Mouse (Mus musculus) left cerebral cortex, adult 11 months (tissue): Measurements from ENCODE around the gene Olfr1128.
"Not testable (repeated sequence)": the region's sequence is repeated elsewhere in the genome, so short reads cannot be mapped to it uniquely, and the experiment has no call there.

ENCODE experiments used
- DNase-seq: peaks from one replicate; pipeline ENCODE4 v3.0.0; 2022; ENCODE audit warnings: low spot score

Gene Olfr1128

GRCm38 (mm10) chr2:87545442-87545841 lies at the start of gene Olfr1128:
Gene Olfr1128 (minus strand): TSS chr2:87545542.
- no peak for DNase-seq

DNA sequence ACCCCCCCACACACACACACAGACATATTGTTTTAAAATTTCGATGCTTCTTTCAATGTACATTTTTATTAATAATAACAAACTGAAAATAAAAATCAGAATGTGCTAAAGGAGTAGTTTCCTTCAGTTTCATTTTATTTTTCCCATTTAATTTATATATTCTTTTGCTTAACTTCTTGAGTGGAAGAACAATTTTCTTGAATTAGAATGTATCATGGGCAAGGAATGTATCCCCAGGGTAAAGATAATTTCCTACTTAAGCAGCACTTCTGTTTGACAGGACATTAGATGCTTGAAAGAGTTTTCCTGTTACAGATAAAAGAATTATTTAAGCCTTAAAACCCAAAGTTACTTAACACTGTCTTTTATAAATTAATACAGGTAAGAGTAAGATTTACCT lies 28.3 kb upstream of the Olfr1128 start, which contains the start of gene Olfr1129:
Gene Olfr1129 (plus strand): TSS at position 301 of the 400 bp plus-strand sequence.
- not testable (repeated sequence) for DNase-seq

DNA sequence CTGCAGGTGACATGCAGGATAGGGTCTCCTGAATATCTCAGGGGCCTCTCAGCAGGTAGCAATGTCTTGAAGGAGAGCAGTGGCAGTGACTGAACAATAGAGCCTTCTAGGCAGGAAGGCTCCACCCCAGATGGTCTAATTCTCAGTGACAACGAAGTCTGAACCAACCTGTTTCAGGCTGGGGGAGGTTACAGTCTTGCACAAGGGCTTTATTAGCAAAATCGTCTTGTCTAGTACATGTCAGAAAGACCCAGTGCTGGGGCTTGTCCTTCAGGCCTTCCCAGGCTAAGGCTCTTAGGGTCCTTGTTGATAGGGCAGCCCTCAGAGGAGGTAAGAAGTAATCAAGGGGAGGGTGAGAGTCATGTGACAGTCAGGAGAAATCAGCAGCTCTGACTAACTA lies 10.5 kb downstream of the Olfr1128 start:
- no peak for DNase-seq

- DNase-seq = no peak
Measured at GRCm38 (mm10) chr2:87531496-87531895, 13.8 kb downstream of the Olfr1128 start, which contains the start of gene Olfr153. Gene Olfr153 (plus strand): TSS chr2:87531796.

DNA sequence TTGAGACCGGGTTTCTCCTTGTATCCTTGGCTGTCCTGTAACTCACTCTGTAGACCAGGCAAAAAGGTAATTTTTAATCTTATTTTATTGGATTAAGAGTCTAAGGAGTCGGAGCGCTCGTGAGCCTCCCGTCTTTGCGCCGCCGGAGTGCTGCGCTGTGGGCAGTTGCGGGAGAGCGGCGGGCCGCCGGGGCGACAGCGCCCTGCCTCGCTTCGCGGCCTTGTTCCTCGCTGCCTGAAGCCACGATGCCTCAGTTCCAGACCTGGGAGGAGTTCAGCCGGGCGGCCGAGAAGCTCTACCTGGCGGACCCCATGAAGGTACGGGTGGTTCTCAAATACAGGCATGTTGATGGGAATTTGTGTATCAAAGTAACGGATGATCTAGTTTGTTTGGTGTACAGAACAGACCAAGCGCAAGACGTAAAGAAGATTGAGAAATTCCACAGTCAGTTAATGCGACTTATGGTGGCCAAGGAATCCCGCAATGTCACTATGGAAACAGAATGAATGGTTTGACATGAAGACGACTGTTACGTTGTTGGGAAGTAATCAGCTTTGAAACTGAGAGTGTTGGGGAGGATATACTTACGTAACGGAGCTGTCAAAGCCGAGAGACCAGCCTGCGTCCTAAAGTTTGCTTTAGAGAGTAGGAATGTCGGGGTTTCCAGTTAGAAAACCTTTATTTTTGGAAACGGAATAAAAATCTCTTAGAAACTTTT lies 19.3 kb downstream of the Olfr1128 start:
- DNase-seq = not testable (repeated sequence)

- DNase-seq = no peak
Measured at GRCm38 (mm10) chr2:87520651-87521050, 24.7 kb downstream of the Olfr1128 start.

DNA sequence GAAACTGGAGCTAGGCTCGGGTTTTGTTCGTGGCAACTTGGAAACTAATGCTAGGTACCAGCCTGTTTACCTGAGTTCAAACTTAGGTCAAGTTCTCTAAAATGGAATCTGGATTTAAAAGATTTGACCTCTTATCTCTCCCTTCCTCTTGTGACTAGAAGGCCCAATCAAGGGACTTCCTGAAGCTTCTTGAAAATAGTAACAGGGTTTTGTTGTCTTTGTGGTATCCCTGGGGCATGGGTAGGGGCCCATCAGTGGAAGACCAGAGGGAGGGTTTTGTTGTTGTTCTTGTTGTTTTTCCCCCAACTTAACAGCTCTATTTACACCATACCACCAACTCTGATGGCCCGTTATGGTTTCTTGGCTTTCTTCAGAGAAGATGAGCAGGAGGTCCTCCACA lies 28.8 kb downstream of the Olfr1128 start:
- no peak for DNase-seq

- DNase-seq = no peak
Measured at GRCm38 (mm10) chr2:87515457-87516060, 29.8 kb downstream of the Olfr1128 start.

DNA sequence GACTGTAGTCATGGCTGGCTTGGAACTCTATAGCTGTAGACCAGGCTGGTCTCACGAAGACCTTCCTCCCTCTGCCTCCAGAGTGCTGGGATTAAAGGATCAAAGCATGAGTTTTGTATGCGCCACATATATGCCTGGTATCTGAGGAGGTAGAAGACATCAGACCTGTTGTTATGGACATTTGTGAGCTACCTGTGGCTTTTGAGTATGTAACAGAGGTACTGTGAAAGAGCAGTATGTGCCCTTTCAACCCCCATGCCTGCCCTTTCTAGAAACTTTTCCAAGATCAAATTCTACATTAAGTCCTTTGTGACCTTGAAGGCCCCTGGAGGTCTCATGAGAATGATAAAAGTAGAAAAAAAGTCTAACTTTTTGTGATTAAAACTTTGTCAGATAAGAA lies 30.3 kb downstream of the Olfr1128 start:
- no peak for DNase-seq

GRCm38 (mm10) chr2:87506265-87506664 lies 39.1 kb downstream of the Olfr1128 start, which contains the start of gene Pramel6:
Gene Pramel6 (plus strand): TSS chr2:87506565.
- DNase-seq = no peak

DNA sequence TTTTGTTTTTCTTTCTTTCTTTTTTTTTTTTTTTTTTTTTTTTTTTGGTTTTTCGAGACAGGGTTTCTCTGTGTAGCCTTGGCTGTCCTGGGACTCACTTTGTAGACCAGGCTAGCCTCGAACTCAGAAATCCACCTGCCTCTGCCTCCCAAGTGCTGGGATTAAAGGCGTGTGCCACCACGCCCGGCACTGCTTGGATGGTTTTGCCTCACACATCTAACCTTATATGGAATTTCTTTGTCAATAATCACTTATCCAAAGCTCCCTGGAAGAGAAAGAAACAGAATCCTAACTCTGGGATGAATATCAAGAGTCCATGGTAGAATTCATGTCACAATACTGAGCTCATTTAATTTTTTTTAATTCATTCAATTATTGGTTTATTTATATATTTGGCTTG lies 48.3 kb downstream of the Olfr1128 start, which contains the start of gene Pramel7:
Gene Pramel7 (minus strand): TSS at position 101 of the 400 bp plus-strand sequence.
- DNase-seq = not testable (repeated sequence)
